Mouse (Mus musculus) limb, embryonic 14.5 days (tissue): Measurements from ENCODE around the gene Dnah10. TPM values are rescaled to one million over a fixed set of nuclear protein-coding genes. Genes with fewer than 3 reads are reported as not detected.

ENCODE experiments used
- ATAC-seq: fragments of 200-750 bp; cut with Nextera tagmentation; 2 replicates; pipeline ENCODE4 v1.8.0; 2017; ENCODE audit warnings: low read depth, moderate number of reproducible peaks, moderate TSS enrichment; ENCODE audit not compliant: low FRiP score
- DNase-seq: peaks from one replicate; pipeline ENCODE4 v3.0.0-alpha.2; 2015; ENCODE audit warnings: low spot score
- H3K27ac ChIP-seq: fragments of 300-500 bp; sonication (generic); replicated peaks from 2 replicates; pipeline ENCODE4 v1.5.1; 2014; ENCODE audit warnings: low read depth, mild to moderate bottlenecking, low read length, moderate library complexity, mixed read lengths
- H3K27me3 ChIP-seq: fragments of 300-500 bp; sonication (generic); 2 replicates; pipeline ENCODE4 v1.6.1; 2014; ENCODE audit warnings: low read length, mixed read lengths; ENCODE audit not compliant: control insufficient read depth, insufficient read depth
- H3K36me3 ChIP-seq: fragments of 300-500 bp; sonication (generic); 2 replicates; pipeline ENCODE4 v1.6.1; 2014; ENCODE audit warnings: mild to moderate bottlenecking, low read length, moderate library complexity, mixed read lengths; ENCODE audit not compliant: control insufficient read depth, insufficient read depth
- H3K4me1 ChIP-seq: fragments of 300-500 bp; sonication (generic); 2 replicates; pipeline ENCODE4 v1.6.1; 2014; ENCODE audit warnings: antibody characterized with exemption, low read length, mixed read lengths; ENCODE audit not compliant: control insufficient read depth, insufficient read depth
- H3K4me2 ChIP-seq: fragments of 300-500 bp; sonication (generic); replicated peaks from 2 replicates; pipeline ENCODE4 v1.6.1; 2014; ENCODE audit warnings: low read depth, mild to moderate bottlenecking, low read length, moderate library complexity; ENCODE audit not compliant: severe bottlenecking
- H3K4me3 ChIP-seq: fragments of 300-500 bp; sonication (generic); replicated peaks from 2 replicates; pipeline ENCODE4 v1.5.1; 2014; ENCODE audit warnings: low read length
- H3K9ac ChIP-seq: fragments of 300-500 bp; sonication (generic); 2 replicates; pipeline ENCODE4 v1.6.1; 2014; ENCODE audit warnings: mild to moderate bottlenecking, low read depth, low read length, moderate library complexity; ENCODE audit not compliant: severe bottlenecking
- H3K9me3 ChIP-seq: fragments of 300-500 bp; sonication (generic); 2 replicates; pipeline ENCODE4 v1.6.1; 2016; ENCODE audit warnings: low read length; ENCODE audit not compliant: control insufficient read depth
- POLR2A ChIP-seq: fragments of 200-500 bp; IDR thresholded peaks from 2 replicates; pipeline ENCODE4 v1.8.0; 2012; ENCODE audit warnings: inconsistent platforms, mild to moderate bottlenecking, moderate library complexity, borderline replicate concordance; ENCODE audit not compliant: insufficient read depth, insufficient read length; ENCODE audit errors: extremely low read depth
- WGBS: fragments of 180-500 bp; shearing (Covaris S2); extraction: QIAGEN DNeasy Blood & Tissue Kit; methylation state at CpG from one replicate; pipeline ENCODE4 v1.1.7; 2014; 5-methylcytosine and 5-hydroxymethylcytosine counted together
- polyA plus RNA-seq, 2 experiments: library from polyadenylated mRNA; depleted of rRNA in 1 of 2; stranded (reverse) in 1 of 2; unstranded in 1 of 2; fragments of >200 nt; fragmentation: Nextera tagmentation in 1 of 2; extraction: Ambion mirVana in 1 of 2; gene quantifications; 2 replicates each; pipeline versions ENCODE4 v1.2.1 to v1.2.3; 2012 to 2014

Gene Dnah10
- polyA plus RNA-seq, 2 experiments, result 0.20 TPM; not detected in 1

DNA sequence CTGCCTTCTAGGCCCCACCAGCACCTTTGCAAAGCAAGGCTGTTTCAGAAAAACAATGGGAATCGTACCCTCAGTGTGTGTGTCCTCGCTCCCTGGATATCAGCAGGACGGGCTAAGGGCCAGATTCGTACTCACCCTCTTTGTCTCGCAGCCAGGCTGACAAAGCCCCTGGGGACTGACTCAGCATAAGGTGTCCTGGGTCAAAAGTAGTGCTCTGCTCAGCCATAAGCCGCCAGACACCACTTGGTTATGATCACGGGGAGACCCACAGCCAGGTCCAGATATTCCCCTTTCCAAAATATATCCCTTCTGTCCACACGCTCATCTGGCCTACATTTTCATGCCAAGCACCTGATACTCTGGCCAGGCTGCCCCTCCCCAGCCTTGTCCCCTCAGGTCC is 118.5 kb downstream of the Dnah10 start:
- 88% methylated on average over 8 of the region's 8 CpGs for WGBS
- H3K36me3 ChIP-seq, result no peaks in the 10 kb centered on the region
- no peaks in the 10 kb centered on the region for H3K9me3 ChIP-seq
- ATAC-seq (no peak), DNase-seq (no peak)
- H3K4me3 ChIP-seq, result no peak overlapping the region
- no peak overlapping the region for H3K27ac ChIP-seq
- H3K27me3 ChIP-seq, result no peaks in the 10 kb centered on the region
- TF ChIP-seq POLR2A, result no peak
- H3K9ac ChIP-seq, result no peak overlapping the region
- H3K4me2 ChIP-seq, result no peak overlapping the region
- peaks cover 9% of the 10 kb centered on the region; the same call in 1 of the 2 replicates for H3K4me1 ChIP-seq

DNA sequence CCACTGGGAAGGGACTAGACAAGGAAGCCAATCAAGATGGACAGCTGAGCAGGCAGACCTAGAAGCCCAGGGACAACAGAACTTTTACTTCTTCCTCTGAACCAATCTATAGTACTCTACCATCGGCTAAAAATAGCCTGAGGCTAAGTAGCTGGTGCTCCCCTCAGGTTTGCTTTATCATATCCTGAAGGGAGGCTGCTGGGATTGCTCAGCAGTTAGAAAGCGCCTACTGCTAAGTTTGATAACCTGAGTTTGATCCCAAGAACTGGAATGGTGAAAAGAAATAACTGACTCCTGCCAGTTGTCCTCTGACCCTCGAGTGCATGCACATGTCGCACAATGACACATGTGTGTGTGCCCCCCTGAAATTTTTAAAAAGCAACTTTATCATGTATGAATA is 120.0 kb downstream of the Dnah10 start:
- H3K4me2 ChIP-seq, result no peak overlapping the region
- WGBS, result 68% methylated on average over 4 of the region's 4 CpGs
- no peak for TF ChIP-seq POLR2A
- no peak overlapping the region for H3K4me3 ChIP-seq
- no peaks in the 10 kb centered on the region for H3K27me3 ChIP-seq
- H3K9ac ChIP-seq, result no peak overlapping the region
- ATAC-seq, result no peak
- no peaks in the 10 kb centered on the region for H3K36me3 ChIP-seq
- H3K9me3 ChIP-seq, result no peaks in the 10 kb centered on the region
- peaks cover 9% of the 10 kb centered on the region; the same call in 1 of the 2 replicates for H3K4me1 ChIP-seq
- no peak for DNase-seq
- H3K27ac ChIP-seq, result no peak overlapping the region

DNA sequence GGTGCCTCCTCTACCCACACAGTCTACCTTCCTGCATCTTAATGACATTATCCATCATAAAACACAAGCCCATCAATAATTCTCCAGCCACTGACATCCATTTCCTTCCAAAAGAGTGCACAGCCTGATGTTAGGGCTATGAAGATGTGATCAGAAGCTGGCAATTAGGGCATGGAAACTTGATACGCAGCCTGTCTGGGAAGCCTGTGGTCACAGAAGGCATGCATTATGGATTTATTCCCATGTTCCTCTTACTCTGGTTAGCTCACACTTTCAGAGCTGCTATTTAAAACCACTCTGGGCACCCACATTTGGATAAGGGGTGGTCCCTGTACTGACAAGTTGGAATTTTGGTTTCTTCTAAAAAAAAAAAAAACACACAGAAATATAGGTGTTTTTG is 122.1 kb downstream of the Dnah10 start:
- Histone ChIP-seq H3K9ac (no peak overlapping the region), H3K36me3 (no peaks in the 10 kb centered on the region), H3K4me3 (no peak overlapping the region), H3K27ac (no peak overlapping the region), H3K4me1 (peaks cover 9% of the 10 kb centered on the region; the same call in 1 of the 2 replicates), H3K4me2 (no peak overlapping the region), H3K27me3 (no peaks in the 10 kb centered on the region), H3K9me3 (no peaks in the 10 kb centered on the region)
- 35% methylated on average over 1 of the region's 1 CpGs for WGBS
- ATAC-seq, result no peak
- TF ChIP-seq POLR2A, result no peak
- no peak for DNase-seq

DNA sequence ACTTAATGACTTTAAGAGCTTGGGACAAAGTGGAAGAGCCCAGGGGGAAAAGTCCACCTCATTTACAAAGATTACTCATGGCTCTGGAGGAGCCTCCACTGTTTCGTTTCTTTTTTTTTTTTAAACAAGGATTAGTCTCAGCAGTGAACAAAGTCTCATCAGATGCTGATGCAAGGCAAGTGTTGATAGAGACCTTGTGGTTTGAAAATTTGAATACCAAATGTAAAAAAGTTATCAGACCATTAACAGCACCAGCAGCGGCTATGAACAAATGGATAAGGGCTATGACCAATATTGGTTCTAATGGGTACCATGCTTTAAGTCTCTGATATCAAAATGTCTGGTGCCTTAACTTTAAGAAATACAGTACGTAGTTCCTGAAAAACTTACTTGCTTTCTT is 124.1 kb downstream of the Dnah10 start:
- H3K36me3 ChIP-seq, result no peaks in the 10 kb centered on the region
- ATAC-seq (no peak), DNase-seq (no peak)
- no peak overlapping the region for H3K9ac ChIP-seq
- H3K4me2 ChIP-seq, result no peak overlapping the region
- H3K27ac ChIP-seq, result no peak overlapping the region
- H3K27me3 ChIP-seq, result no peaks in the 10 kb centered on the region
- H3K9me3 ChIP-seq, result no peaks in the 10 kb centered on the region
- peaks cover 9% of the 10 kb centered on the region; the same call in 1 of the 2 replicates for H3K4me1 ChIP-seq
- H3K4me3 ChIP-seq, result no peak overlapping the region
- 81% methylated on average over 3 of the region's 3 CpGs for WGBS
- no peak for TF ChIP-seq POLR2A

DNA sequence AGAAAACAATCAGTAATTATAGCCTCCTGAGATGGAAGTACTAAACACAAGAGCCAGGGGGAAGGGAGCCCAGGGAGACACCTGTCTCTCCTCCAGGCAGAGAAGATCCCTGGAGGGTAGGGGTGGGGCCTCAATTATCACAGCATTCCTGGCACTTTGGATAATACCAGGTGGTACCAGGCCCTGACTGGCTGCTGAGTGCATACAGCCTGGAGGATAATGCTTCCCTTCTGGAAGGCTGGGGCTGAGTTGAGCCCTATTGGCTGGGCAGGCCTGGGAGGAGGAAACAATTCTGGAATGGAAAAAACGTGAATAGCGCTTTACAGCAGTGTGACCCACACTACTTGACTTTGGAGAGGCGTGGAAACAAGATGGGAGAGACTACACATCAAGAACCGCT is 126.7 kb downstream of the Dnah10 start:
- Histone ChIP-seq H3K27me3 (no peaks in the 10 kb centered on the region), H3K4me1 (peaks cover 9% of the 10 kb centered on the region; the same call in 1 of the 2 replicates), H3K9me3 (no peaks in the 10 kb centered on the region), H3K9ac (no peak overlapping the region), H3K27ac (no peak overlapping the region), H3K4me3 (no peak overlapping the region), H3K36me3 (no peaks in the 10 kb centered on the region), H3K4me2 (no peak overlapping the region)
- DNase-seq (no peak), ATAC-seq (no peak)
- TF ChIP-seq POLR2A, result no peak
- 45% methylated on average over 4 of the region's 4 CpGs for WGBS

DNA sequence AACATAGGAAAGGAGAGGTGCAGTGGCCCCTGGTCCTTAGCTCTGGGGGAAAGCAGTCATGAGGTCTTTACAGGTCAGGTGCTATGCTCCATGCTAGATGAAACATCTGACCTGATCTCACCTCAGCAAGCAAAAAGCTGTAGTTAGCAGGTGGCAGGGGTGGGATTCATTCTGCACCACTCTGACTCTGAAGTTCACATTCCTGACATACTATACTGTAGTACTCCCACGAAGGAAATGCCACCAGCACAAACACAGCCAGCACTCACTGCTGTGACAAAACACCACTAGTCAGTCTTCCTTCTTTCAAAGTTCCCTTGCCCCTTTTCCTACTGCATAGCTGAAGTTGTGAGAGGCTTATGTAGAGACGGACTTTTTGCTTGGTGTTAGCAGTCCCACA is 127.4 kb downstream of the Dnah10 start:
- Histone ChIP-seq H3K27ac (no peak overlapping the region), H3K9me3 (no peaks in the 10 kb centered on the region), H3K27me3 (no peaks in the 10 kb centered on the region), H3K36me3 (no peaks in the 10 kb centered on the region), H3K4me2 (no peak overlapping the region), H3K9ac (no peak overlapping the region), H3K4me1 (peaks cover 3% of the 10 kb centered on the region; the same call in 1 of the 2 replicates), H3K4me3 (no peak overlapping the region)
- WGBS, result 33% methylated on average over 2 of the region's 2 CpGs
- TF ChIP-seq POLR2A, result no peak
- DNase-seq, result no peak
- ATAC-seq, result no peak
